Mouse (Mus musculus): ENCODE measurements around the gene Abcc9.

- TF ChIP-seq CTCF (IDR thresholded peaks at IDR 0.05; ENCODE audit: low read depth, low read length) (no peak), GATA1 (IDR thresholded peaks at IDR 0.05; ENCODE audit: borderline replicate concordance, low read length) (no peak), GATA2 (IDR thresholded peaks at IDR 0.05; ENCODE audit: borderline replicate concordance, low read depth, low read length) (no peak), POLR2AphosphoS5 (IDR thresholded peaks at IDR 0.05; ENCODE audit: insufficient replicate concordance, low read depth, low read length) (no peak), TAL1 (conservative IDR thresholded peaks at IDR 0.05; ENCODE audit: low read depth, low read length) (no peak)
Measured at GRCm38 (mm10) chr6:142738225-142738624, 36.1 kb upstream of the Abcc9 start.

Measured in G1E (cell line).